Comparison of ENCODE assay signal across 8 mouse cellular contexts in the genomic region with DNA sequence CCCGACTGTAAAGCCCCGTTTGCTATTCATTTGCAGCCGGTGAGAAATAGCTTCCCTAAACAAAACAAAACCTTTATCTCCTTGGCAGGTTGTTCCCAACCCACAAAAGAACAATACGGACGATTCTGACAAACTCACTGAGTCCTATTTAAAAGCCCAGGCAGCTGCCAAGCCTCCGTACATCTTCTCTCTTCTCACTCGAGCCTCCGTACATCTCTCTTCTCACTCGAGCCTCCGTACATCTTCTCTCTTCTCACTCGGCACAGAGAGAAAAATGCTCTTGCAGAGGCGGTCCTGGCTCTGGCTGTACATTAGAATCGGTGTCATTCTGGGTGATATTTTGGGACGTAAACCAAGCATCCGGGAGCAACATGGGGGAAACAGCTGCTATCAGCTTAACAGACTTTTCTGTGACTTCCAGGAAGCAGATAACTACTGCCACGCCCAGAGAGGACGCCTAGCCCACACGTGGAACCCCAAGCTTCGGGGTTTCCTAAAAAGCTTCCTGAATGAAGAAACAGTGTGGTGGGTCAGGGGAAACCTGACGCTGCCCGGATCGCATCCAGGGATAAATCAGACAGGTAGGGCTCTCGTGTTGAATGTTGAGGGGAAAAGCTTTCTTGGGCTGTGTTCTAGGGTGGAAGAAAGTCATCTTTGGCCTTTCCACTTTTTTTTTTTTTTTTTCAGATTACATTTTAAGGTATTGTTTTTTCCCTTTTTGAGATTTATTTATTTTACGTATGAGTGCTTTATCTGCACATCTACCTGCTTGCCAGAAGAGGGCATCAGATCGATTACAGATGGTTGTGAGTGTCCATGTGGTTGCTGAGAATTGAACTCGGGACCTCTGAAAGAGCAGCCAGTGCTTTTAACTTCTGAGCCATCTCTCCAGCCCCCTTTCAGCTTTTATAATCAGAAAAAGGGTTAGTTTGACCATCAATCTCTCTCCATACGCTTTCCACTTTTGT. TPM values are rescaled to one million over a fixed set of nuclear protein-coding genes. Genes with fewer than 3 reads are reported as not detected.
DNase-seq lines count a peak whose midpoint lies in the region; ATAC-seq and TF ChIP-seq lines count a peak whose summit lies in the region.

A gene (plus strand): TSS at position 275 of the 968 bp plus-strand sequence.

- H3K4me2 ChIP-seq in intestine, embryonic 15.5 days (replicated peaks), result 0 out of 2 replicates have a peak within 1 kb of the TSS, but pooled peaks have one; percentile 2

- TF ChIP-seq CTCF in thymus, adult 2 months (IDR thresholded peaks at IDR 0.05; ENCODE audit: borderline replicate concordance, control insufficient read depth, extremely low read depth, insufficient read depth, low read length, poor library complexity), result no peak

- no peak within 1 kb of the TSS for H3K9ac ChIP-seq in intestine, embryonic 15.5 days

- no peaks in the 10 kb centered on the region for H3K36me3 ChIP-seq in heart, embryonic 10.5 days
- no peaks in the 10 kb centered on the region for H3K36me3 ChIP-seq in thymus, adult 2 months (ENCODE audit: control insufficient read depth, insufficient read depth, low read length)
- H3K36me3 ChIP-seq in intestine, embryonic 15.5 days, result no peaks in the 10 kb centered on the region

- no peaks in the 10 kb centered on the region for H3K27me3 ChIP-seq in heart, embryonic 10.5 days (ENCODE audit: insufficient read depth, poor library complexity, severe bottlenecking)
- no peaks in the 10 kb centered on the region for H3K27me3 ChIP-seq in thymus, adult 2 months (ENCODE audit: control insufficient read depth, insufficient read depth, low read length)
- no peaks in the 10 kb centered on the region for H3K27me3 ChIP-seq in intestine, embryonic 15.5 days (replicated peaks)

- H3K4me1 ChIP-seq in heart, embryonic 10.5 days, result peaks cover 1% of the 10 kb centered on the region; the same call in 1 of the 2 replicates
- H3K4me1 ChIP-seq in thymus, adult 2 months (replicated peaks; ENCODE audit: control insufficient read depth, insufficient read depth, low read length), result peaks cover 2% of the 10 kb centered on the region; the same call in 1 of the 2 replicates
- no peaks in the 10 kb centered on the region for H3K4me1 ChIP-seq in intestine, embryonic 15.5 days (replicated peaks)

- 48% methylated on average over 27 of the region's 27 CpGs for WGBS in heart, embryonic 10.5 days
- WGBS in thymus, adult 2 months, result 27% methylated on average over 27 of the region's 27 CpGs
- 54% methylated on average over 27 of the region's 27 CpGs for WGBS in intestine, embryonic 15.5 days

- peak within 1 kb of the TSS; percentile 35 for H3K4me3 ChIP-seq in heart, embryonic 10.5 days
- peak within 1 kb of the TSS; percentile 37 for H3K4me3 ChIP-seq in thymus, adult 2 months (ENCODE audit: control insufficient read depth, insufficient read depth, low read length)
- no peak within 1 kb of the TSS for H3K4me3 ChIP-seq in intestine, embryonic 15.5 days (replicated peaks)

- no peak for ATAC-seq in intestine, embryonic 15.5 days

- no peak within 1 kb of the TSS for H3K27ac ChIP-seq in heart, embryonic 10.5 days
- H3K27ac ChIP-seq in thymus, adult 2 months (ENCODE audit: control insufficient read depth, insufficient read depth, low read length), result no peak within 1 kb of the TSS
- H3K27ac ChIP-seq in intestine, embryonic 15.5 days, result no peak within 1 kb of the TSS

- no peaks in the 10 kb centered on the region for H3K9me3 ChIP-seq in heart, embryonic 10.5 days
- H3K9me3 ChIP-seq in intestine, embryonic 15.5 days, result no peaks in the 10 kb centered on the region

- no peak for DNase-seq in heart, embryonic 10.5 days (ENCODE audit: low spot score)
- no peak for DNase-seq in heart, adult 9 months (ENCODE audit: low spot score in 2 of 2)
- no peak for DNase-seq in thymus, adult 2 months
- no peak for DNase-seq in thymus, postnatal 36 days
- peak; percentile 39 for DNase-seq in telencephalon, adult 2 months (ENCODE audit: low read depth, low spot score)
- no peak for DNase-seq in frontal cortex, postnatal 25 days (ENCODE audit: low spot score in 2 of 2)
- no peak for DNase-seq in embryo, embryonic 10 days (ENCODE audit: low spot score)

- no peak for TF ChIP-seq POLR2A in thymus, adult 2 months (IDR thresholded peaks at IDR 0.05; ENCODE audit: control insufficient read depth, extremely low read depth, insufficient read depth, low read length, poor library complexity)

RNA-seq across cellular contexts. Expression of the gene that starts here (rescaled TPM):
- polyA plus RNA-seq in heart, embryonic 10.5 days (2016; fragmentation: Nextera tagmentation; extraction: Ambion mirVana), result 0.25 and 0.26 TPM in 2 replicates
- polyA plus RNA-seq in thymus, adult 2 months (2012; rRNA removed), result 0.34 and 0.37 TPM in 2 replicates
- 0.04 and 0.13 TPM in 2 replicates for polyA plus RNA-seq in intestine, embryonic 15.5 days (2015; fragmentation: Nextera tagmentation; extraction: Ambion mirVana)
